Mouse (Mus musculus) C2C12 (cell line): ENCODE measurements around the gene Msi2. TPM values are rescaled to one million over a fixed set of nuclear protein-coding genes. Genes with fewer than 3 reads are reported as not detected.

Experiments
- H3K27me3 ChIP-seq: one replicate; pipeline ENCODE4 v1.6.1; 2011; ENCODE audit not compliant: control insufficient read depth, insufficient read depth, insufficient read length
- H3K36me3 ChIP-seq: one replicate; pipeline ENCODE4 v1.6.1; 2011; ENCODE audit not compliant: control insufficient read depth, insufficient read depth
- H3K4me3 ChIP-seq: one replicate; pipeline ENCODE4 v1.5.1; 2011; ENCODE audit warnings: mild to moderate bottlenecking, control low read depth; ENCODE audit not compliant: poor library complexity, insufficient read depth, severe bottlenecking
- H3K79me2 ChIP-seq: one replicate; pipeline ENCODE4 v1.6.1; 2011; ENCODE audit not compliant: control insufficient read depth, insufficient read depth
- H3K79me3 ChIP-seq: one replicate; pipeline ENCODE4 v1.6.1; 2011; ENCODE audit warnings: low read depth, control low read depth
- H3ac ChIP-seq: one replicate; pipeline ENCODE3; 2011; ENCODE audit warnings: low read depth; ENCODE audit not compliant: control insufficient read depth, insufficient read length
- CEBPB ChIP-seq: IDR thresholded peaks from one replicate; pipeline ENCODE4 v1.6.1; 2011; ENCODE audit warnings: low read depth, mild to moderate bottlenecking, control low read depth, moderate library complexity
- CTCF ChIP-seq: IDR thresholded peaks from one replicate; pipeline ENCODE4 v1.5.1; 2011; ENCODE audit not compliant: control insufficient read depth, insufficient read depth, insufficient read length
- FOSL1 ChIP-seq: IDR thresholded peaks from one replicate; pipeline ENCODE4 v1.8.0; 2011; ENCODE audit warnings: mild to moderate bottlenecking, low read length; ENCODE audit not compliant: poor library complexity, insufficient read depth, severe bottlenecking
- MAX ChIP-seq: IDR thresholded peaks from one replicate; pipeline ENCODE4 v1.6.1; 2011; ENCODE audit warnings: mild to moderate bottlenecking, control low read depth
- MYOD1 ChIP-seq: IDR thresholded peaks from one replicate; pipeline ENCODE4 v1.6.1; 2011; ENCODE audit warnings: low read depth; ENCODE audit not compliant: control insufficient read depth, insufficient read length
- MYOG ChIP-seq: IDR thresholded peaks from one replicate; pipeline ENCODE4 v1.6.1; 2011; ENCODE audit not compliant: control insufficient read depth, insufficient read length; ENCODE audit errors: extremely low read depth
- USF1 ChIP-seq: IDR thresholded peaks from one replicate; pipeline ENCODE4 v1.6.1; 2011; ENCODE audit warnings: low read depth, mild to moderate bottlenecking, control low read depth, moderate library complexity
- polyA plus RNA-seq: library from polyadenylated mRNA; unstranded; fragments of >200 nt; fragmentation: generic; extraction: Trizol; gene quantifications from one replicate; pipeline ENCODE4 v1.2.1, GENCODE M21; 2012; ENCODE audit warnings: missing spikeins

Gene Msi2
- polyA plus RNA-seq, 1 experiment, result 8.4 TPM

DNA sequence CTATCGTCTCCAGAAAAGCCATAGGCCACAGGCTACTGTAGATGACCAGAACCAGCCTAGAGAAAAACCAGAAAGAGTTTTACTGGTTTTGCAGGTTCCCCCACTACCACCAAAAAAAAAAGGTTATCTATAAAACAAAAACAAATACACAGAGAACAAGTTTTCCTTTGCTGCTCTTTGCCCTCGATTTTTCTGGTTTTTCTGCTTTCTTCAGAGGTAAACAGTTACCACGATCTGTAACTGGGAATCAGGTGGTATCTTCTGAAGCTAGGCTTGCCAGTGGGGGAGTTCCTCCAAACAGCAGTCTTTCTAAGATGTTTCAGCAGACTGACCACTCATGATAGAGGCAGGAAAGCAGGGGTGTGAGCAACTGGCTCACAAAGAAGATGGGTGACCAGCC, 89.6 kb downstream of the Msi2 start:
- Histone ChIP-seq H3K4me3 (no peak overlapping the region), H3K27me3 (no peaks in the 10 kb centered on the region), H3ac (no peak overlapping the region), H3K36me3 (no peaks in the 10 kb centered on the region), H3K79me3 (peaks cover 1% of the 10 kb centered on the region), H3K79me2 (peaks cover 15% of the 10 kb centered on the region)
- no peak for TF ChIP-seq MAX
- TF ChIP-seq USF1, result no peak
- TF ChIP-seq MYOD1, result no peak
- TF ChIP-seq MYOG, result no peak
- no peak for TF ChIP-seq CTCF
- TF ChIP-seq CEBPB, result no peak
- TF ChIP-seq FOSL1, result no peak

DNA sequence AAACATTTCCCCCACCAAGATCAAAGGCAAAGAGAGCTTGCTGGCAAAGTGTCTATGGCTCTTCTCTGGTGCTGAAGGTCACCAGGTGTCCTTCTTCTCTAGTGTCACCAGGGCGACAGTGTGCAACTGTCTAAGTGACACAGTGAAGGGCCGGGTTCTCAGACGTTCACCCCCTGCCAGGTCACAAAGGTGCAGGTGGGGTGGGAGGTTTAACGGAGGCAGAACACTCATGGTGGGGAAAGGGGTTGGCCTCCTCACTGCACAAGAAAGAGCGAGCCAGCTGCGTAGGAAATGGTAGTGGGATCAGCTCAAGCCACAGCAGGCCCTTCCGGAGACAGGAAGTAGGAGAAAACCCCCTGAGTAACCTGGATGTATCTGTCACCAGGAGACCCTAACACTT, 91.0 kb downstream of the Msi2 start:
- Histone ChIP-seq H3K4me3 (no peak overlapping the region), H3K79me2 (peaks cover 15% of the 10 kb centered on the region), H3ac (no peak overlapping the region), H3K79me3 (peaks cover 1% of the 10 kb centered on the region), H3K36me3 (no peaks in the 10 kb centered on the region), H3K27me3 (no peaks in the 10 kb centered on the region)
- no peak for TF ChIP-seq CEBPB

- peaks cover 15% of the 10 kb centered on the region for H3K79me2 ChIP-seq
- H3K4me3 ChIP-seq, result no peak overlapping the region
- H3K79me3 ChIP-seq, result peaks cover 1% of the 10 kb centered on the region
- H3ac ChIP-seq, result no peak overlapping the region
- no peaks in the 10 kb centered on the region for H3K36me3 ChIP-seq
- no peaks in the 10 kb centered on the region for H3K27me3 ChIP-seq
- TF ChIP-seq MAX (no peak), FOSL1 (no peak), CTCF (no peak)
Measured at GRCm38 (mm10) chr11:88626576-88626975, 91.7 kb downstream of the Msi2 start.

DNA sequence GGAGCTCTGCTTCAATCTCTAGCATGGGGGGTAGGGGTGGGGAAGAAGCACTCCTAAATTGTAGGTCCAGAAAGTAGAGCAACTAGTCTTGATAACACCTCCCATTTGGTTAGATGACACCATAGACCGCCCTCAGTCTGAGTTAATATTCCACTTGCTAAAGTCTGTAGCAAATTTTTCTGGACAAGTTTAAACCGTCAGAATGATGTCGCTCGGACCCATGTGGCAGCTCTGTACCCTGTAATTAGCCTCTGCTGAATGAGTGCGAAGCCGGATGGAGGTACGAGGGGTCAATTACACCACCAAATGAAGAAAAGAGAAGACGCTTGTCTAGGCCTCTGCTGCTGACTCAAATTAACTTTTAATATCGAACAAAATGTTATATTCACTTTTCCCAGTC, 92.3 kb downstream of the Msi2 start:
- TF ChIP-seq MAX, result no peak
- TF ChIP-seq USF1, result no peak
- TF ChIP-seq MYOD1, result no peak
- TF ChIP-seq CEBPB, result no peak
- TF ChIP-seq FOSL1, result no peak
- TF ChIP-seq CTCF, result no peak
- no peak for TF ChIP-seq MYOG
- Histone ChIP-seq H3ac (no peak overlapping the region), H3K79me2 (peaks cover 15% of the 10 kb centered on the region), H3K36me3 (no peaks in the 10 kb centered on the region), H3K27me3 (no peaks in the 10 kb centered on the region), H3K4me3 (no peak overlapping the region), H3K79me3 (peaks cover 1% of the 10 kb centered on the region)

- Histone ChIP-seq H3K79me3 (peaks cover 1% of the 10 kb centered on the region), H3K79me2 (peaks cover 15% of the 10 kb centered on the region), H3K4me3 (no peak overlapping the region), H3K27me3 (no peaks in the 10 kb centered on the region), H3ac (no peak overlapping the region), H3K36me3 (no peaks in the 10 kb centered on the region)
- TF ChIP-seq CEBPB, result no peak
- TF ChIP-seq CTCF, result no peak
- TF ChIP-seq FOSL1, result no peak
Measured at GRCm38 (mm10) chr11:88625063-88625462, 93.2 kb downstream of the Msi2 start.

DNA sequence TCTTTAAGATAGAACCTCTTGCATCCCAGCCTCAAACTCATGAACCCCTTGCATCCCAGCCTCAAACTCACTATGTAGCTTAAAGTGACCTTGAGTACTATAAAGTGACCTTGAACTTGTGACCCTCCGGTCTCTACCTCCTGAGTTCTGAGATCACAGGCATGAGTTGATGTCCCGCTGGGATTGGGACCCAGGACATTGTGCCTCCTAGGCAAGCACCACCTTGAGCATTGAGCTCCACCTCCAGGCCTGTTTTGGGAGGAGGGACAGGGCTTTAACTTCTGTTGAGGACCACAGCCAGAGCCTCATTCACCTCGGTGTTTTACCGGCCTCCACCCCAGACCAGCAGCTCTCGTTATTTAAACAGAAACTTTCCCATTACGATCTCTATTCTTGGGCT, 93.7 kb downstream of the Msi2 start:
- Histone ChIP-seq H3K4me3 (no peak overlapping the region), H3K36me3 (no peaks in the 10 kb centered on the region), H3ac (no peak overlapping the region), H3K27me3 (no peaks in the 10 kb centered on the region), H3K79me2 (peaks cover 12% of the 10 kb centered on the region), H3K79me3 (peaks cover 1% of the 10 kb centered on the region)
- TF ChIP-seq MAX (no peak), USF1 (no peak), MYOD1 (no peak), CEBPB (no peak), CTCF (no peak), FOSL1 (no peak), MYOG (no peak)
